In the genomic region with DNA sequence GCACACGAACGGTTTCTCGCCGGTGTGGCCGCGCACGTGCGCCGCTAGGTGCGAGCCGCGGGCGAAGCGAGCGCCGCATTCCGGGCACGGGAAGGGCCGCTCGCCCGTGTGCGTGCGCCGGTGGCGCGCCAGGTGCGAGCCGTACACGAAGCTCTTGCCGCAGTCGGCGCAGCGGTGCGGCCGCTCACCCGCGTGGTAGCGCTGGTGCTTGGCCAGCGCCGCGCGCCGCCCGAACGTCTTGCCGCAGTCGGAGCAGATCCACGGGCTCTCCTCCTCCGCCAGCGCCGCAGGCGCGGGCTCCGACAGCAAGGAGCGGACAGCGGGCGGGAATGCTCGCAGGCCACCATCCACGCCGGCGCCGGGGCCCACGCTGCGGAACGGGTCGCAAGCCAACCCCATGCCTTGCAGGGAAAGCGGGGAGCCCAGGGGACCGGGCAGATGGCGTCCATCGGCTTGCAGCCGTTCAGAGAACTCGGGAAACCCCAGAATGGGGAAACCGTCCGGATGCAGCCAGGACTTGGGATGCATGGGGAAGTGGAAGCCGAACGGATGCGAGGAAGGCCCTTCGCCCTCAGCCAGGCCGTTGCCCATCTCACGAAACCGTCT, we compare ENCODE assay signal across 8 mouse cellular contexts. TPM values are rescaled to one million over a fixed set of nuclear protein-coding genes. Genes with fewer than 3 reads are reported as not detected.
DNase-seq lines count a peak whose midpoint lies in the region; ATAC-seq and TF ChIP-seq lines count a peak whose summit lies in the region.
"Had no signal": no experiment of that assay in that cellular context is flagged by ENCODE, and none has a peak within 500 bp of the region (broad histone marks: within the 10 kb centered on the region; RNA-seq: fewer than 3 reads in every experiment).

No protein-coding gene starts in this region.

- 0 out of 2 replicates have a peak, but pooled peaks have one; percentile 27 for ATAC-seq in common myeloid progenitor, adult 5-6 weeks (replicated peaks; ENCODE audit: low read depth, poor library complexity, severe bottlenecking)

- H3K27ac ChIP-seq in left cerebral cortex, adult 2 months, result no peak overlapping the region; the same call in 1 of the 2 replicates
- H3K27ac ChIP-seq in hindbrain, embryonic 10.5 days, result no peak overlapping the region

- peaks cover 28% of the 10 kb centered on the region for H3K4me1 ChIP-seq in hindbrain, embryonic 10.5 days (replicated peaks)

- 10% methylated on average over 81 of the region's 81 CpGs for WGBS in hindbrain, embryonic 10.5 days

- intact Hi-C loops in left cerebral cortex, adult 2 months (cut with DNase I), result loop anchor here (5.0 kb wide), 1 partner anchor 43 kb away; no protein-coding TSS in a partner anchor

- DNase-seq in left cerebral cortex, adult 2 months (ENCODE audit: extremely low spot score in 1 of 2, low spot score in 2 of 2), result peak; percentile 28 to 64
- no peak for DNase-seq in left cerebral cortex, adult 11 months (ENCODE audit: low spot score)
- no peak for DNase-seq in hindbrain, embryonic 10.5 days (ENCODE audit: low spot score)
- peak; percentile 19 for DNase-seq in mesoderm, embryonic 11.5 days (ENCODE audit: low read depth, low spot score)
- no peak for DNase-seq in natural killer cell, adult 2 months (ENCODE audit: low spot score in 2 of 2)
- DNase-seq in thymus, postnatal 0 days (ENCODE audit: low spot score), result no peak

- H3K36me3 ChIP-seq in hindbrain, embryonic 10.5 days, result peaks cover 80% of the 10 kb centered on the region

- peaks cover 94% of the 10 kb centered on the region for H3K27me3 ChIP-seq in hindbrain, embryonic 10.5 days (ENCODE audit: insufficient read depth, poor library complexity, severe bottlenecking)

- no peak for TF ChIP-seq CTCF in left cerebral cortex, adult 2 months (IDR thresholded peaks at IDR 0.05)

- H3K4me3 ChIP-seq in left cerebral cortex, adult 2 months, result peak overlapping the region; percentile 39
- H3K4me3 ChIP-seq in hindbrain, embryonic 10.5 days, result peak overlapping the region; percentile 51
- H3K4me3 ChIP-seq: myocyte had no signal

- H3K9me3 ChIP-seq in hindbrain, embryonic 10.5 days, result no peaks in the 10 kb centered on the region

RNA-seq across cellular contexts. Expression of a gene that starts 15.8 kb away (rescaled TPM):
- total RNA-seq in left cerebral cortex, adult 2 months (2021), result 10 to 100 TPM; 20.0 to 23.4 TPM
- 3.9 and 4.2 TPM in 2 replicates for total RNA-seq in common myeloid progenitor, adult 5-6 weeks (2017)
- polyA plus RNA-seq in hindbrain, embryonic 10.5 days (2016; fragmentation: Nextera tagmentation; extraction: Ambion mirVana), result 3.9 and 6.6 TPM in 2 replicates
- 0.75 and 0.78 TPM in 2 replicates for polyA plus RNA-seq in thymus, postnatal 0 days (2015; fragmentation: Nextera tagmentation; extraction: Ambion mirVana)

RNA-seq across cellular contexts. Expression of a gene that starts 19.0 kb away (rescaled TPM):
- total RNA-seq in left cerebral cortex, adult 2 months (2021), result 10 to 100 TPM; 31.4 to 32.9 TPM
- 17.9 and 24.4 TPM in 2 replicates for total RNA-seq in common myeloid progenitor, adult 5-6 weeks (2017)
- 19.9 and 22.0 TPM in 2 replicates for polyA plus RNA-seq in hindbrain, embryonic 10.5 days (2016; fragmentation: Nextera tagmentation; extraction: Ambion mirVana)
- polyA plus RNA-seq in thymus, postnatal 0 days (2015; fragmentation: Nextera tagmentation; extraction: Ambion mirVana), result 7.9 and 8.1 TPM in 2 replicates

RNA-seq across cellular contexts. Expression of a gene that starts 27.3 kb away (rescaled TPM):
- total RNA-seq in left cerebral cortex, adult 2 months (2021), result not detected
- not detected in 2 replicates for total RNA-seq in common myeloid progenitor, adult 5-6 weeks (2017)
- polyA plus RNA-seq in hindbrain, embryonic 10.5 days (2016; fragmentation: Nextera tagmentation; extraction: Ambion mirVana), result not detected in 2 replicates
- not detected in 2 replicates for polyA plus RNA-seq in thymus, postnatal 0 days (2015; fragmentation: Nextera tagmentation; extraction: Ambion mirVana)
- polyA plus RNA-seq: myocyte had no signal

RNA-seq across cellular contexts. Expression of a gene that starts 39.4 kb away (rescaled TPM):
- 1 to 10 TPM; 5.8 to 7.1 TPM for total RNA-seq in left cerebral cortex, adult 2 months (2021)
- not detected in 2 replicates for total RNA-seq in common myeloid progenitor, adult 5-6 weeks (2017)
- polyA plus RNA-seq in hindbrain, embryonic 10.5 days (2016; fragmentation: Nextera tagmentation; extraction: Ambion mirVana), result not detected in 2 replicates
- polyA plus RNA-seq in thymus, postnatal 0 days (2015; fragmentation: Nextera tagmentation; extraction: Ambion mirVana), result 0.04 and 0.08 TPM in 2 replicates

Comparison
In these comparisons a context has a peak if more than half of its experiments do, and no peak if none do; other contexts are left out.
1. DNase-seq: peak in left cerebral cortex, adult 2 months (2 of 2) and mesoderm, embryonic 11.5 days (single experiment); none in left cerebral cortex, adult 11 months (single experiment), hindbrain, embryonic 10.5 days (single experiment), natural killer cell, adult 2 months (0 of 2) and thymus, postnatal 0 days (single experiment).